8 mouse cellular contexts compared by ENCODE assay signal in genomic region chr4:148806836-148807235, GRCm38 (mm10). TPM values are rescaled to one million over a fixed set of nuclear protein-coding genes. Genes with fewer than 3 reads are reported as not detected.
DNase-seq lines count a peak whose midpoint lies in the region; ATAC-seq and TF ChIP-seq lines count a peak whose summit lies in the region.

No protein-coding gene starts in this region.

- intact Hi-C loops in heart, postnatal 36 days (cut with DNase I): loop anchor here (2.0 to 5.0 kb wide), 4 partner anchors 75 to 270 kb away; no protein-coding TSS in a partner anchor
- intact Hi-C loops in left cerebral cortex, adult 2 months (cut with DNase I): no loop called here

- H3K9ac ChIP-seq in forebrain, embryonic 13.5 days: peak overlapping the region; percentile 40
- H3K9ac ChIP-seq in liver, embryonic 11.5 days (ENCODE audit: low read depth, low read length): no peak overlapping the region
- H3K9ac ChIP-seq in neural tube, embryonic 14.5 days (replicated peaks; ENCODE audit: low read depth, low read length): peak overlapping the region; percentile 32; the same call in 1 of the 2 replicates

- 0% methylated on average over 24 of the region's 26 CpGs for WGBS in forebrain, embryonic 13.5 days
- WGBS in liver, embryonic 11.5 days: 2% methylated on average over 23 of the region's 26 CpGs
- under 1% methylated on average over 19 of the region's 26 CpGs for WGBS in neural tube, embryonic 14.5 days

- no peaks in the 10 kb centered on the region for H3K36me3 ChIP-seq in forebrain, embryonic 13.5 days (ENCODE audit: poor library complexity, severe bottlenecking)
- no peaks in the 10 kb centered on the region for H3K36me3 ChIP-seq in liver, embryonic 11.5 days (ENCODE audit: control insufficient read depth, insufficient read depth, low read length)
- H3K36me3 ChIP-seq in neural tube, embryonic 14.5 days (ENCODE audit: control insufficient read depth, insufficient read depth, low read length): no peaks in the 10 kb centered on the region

- no peak for TF ChIP-seq CTCF in left cerebral cortex, adult 2 months (IDR thresholded peaks at IDR 0.05)

- no peak overlapping the region for H3K27ac ChIP-seq in forebrain, embryonic 13.5 days
- H3K27ac ChIP-seq in liver, embryonic 11.5 days (ENCODE audit: low read depth, low read length): no peak overlapping the region
- H3K27ac ChIP-seq in neural tube, embryonic 14.5 days (ENCODE audit: low read depth, low read length): peak overlapping the region; percentile 52; the same call in 1 of the 2 replicates
- H3K27ac ChIP-seq in left cerebral cortex, adult 2 months: no peak overlapping the region

- H3K4me1 ChIP-seq in forebrain, embryonic 13.5 days: peaks cover 66% of the 10 kb centered on the region
- H3K4me1 ChIP-seq in liver, embryonic 11.5 days (replicated peaks; ENCODE audit: control insufficient read depth, insufficient read depth, low read length): peaks cover 8% of the 10 kb centered on the region
- H3K4me1 ChIP-seq in neural tube, embryonic 14.5 days (ENCODE audit: control insufficient read depth, insufficient read depth, low read length): peaks cover 40% of the 10 kb centered on the region

- peak overlapping the region; percentile 58 for H3K4me3 ChIP-seq in forebrain, embryonic 13.5 days
- H3K4me3 ChIP-seq in liver, embryonic 11.5 days (ENCODE audit: low read depth, low read length): peak overlapping the region; percentile 55
- peak overlapping the region; percentile 31 for H3K4me3 ChIP-seq in neural tube, embryonic 14.5 days (ENCODE audit: low read depth, low read length)
- H3K4me3 ChIP-seq in left cerebral cortex, adult 2 months: no peak overlapping the region

- no peaks in the 10 kb centered on the region for H3K9me3 ChIP-seq in forebrain, embryonic 13.5 days (replicated peaks)
- no peaks in the 10 kb centered on the region for H3K9me3 ChIP-seq in liver, embryonic 11.5 days (ENCODE audit: control insufficient read depth, low read length)
- H3K9me3 ChIP-seq in neural tube, embryonic 14.5 days (ENCODE audit: control insufficient read depth, low read length): no peaks in the 10 kb centered on the region

- ATAC-seq in forebrain, embryonic 13.5 days: peak; percentile 39; the same call in 1 of the 2 replicates
- no peak for ATAC-seq in liver, embryonic 11.5 days (replicated peaks; ENCODE audit: low FRiP score)
- ATAC-seq in neural tube, embryonic 14.5 days (ENCODE audit: low read depth): no peak

- peaks cover 86% of the 10 kb centered on the region for H3K27me3 ChIP-seq in forebrain, embryonic 13.5 days
- H3K27me3 ChIP-seq in liver, embryonic 11.5 days (replicated peaks; ENCODE audit: control insufficient read depth, insufficient read depth, low read length): peaks cover 93% of the 10 kb centered on the region
- H3K27me3 ChIP-seq in neural tube, embryonic 14.5 days (ENCODE audit: control insufficient read depth, insufficient read depth, low read length): peaks cover 14% of the 10 kb centered on the region

- peak; percentile 93 for DNase-seq in heart, adult 11 months
- DNase-seq in heart, adult 8-10 months (ENCODE audit: low spot score): no peak
- peak; percentile 52 to 68 for DNase-seq in heart, postnatal 36 days
- peak; percentile 46 for DNase-seq in liver, embryonic 11.5 days (ENCODE audit: low spot score)
- no peak for DNase-seq in left cerebral cortex, adult 2 months (ENCODE audit: extremely low spot score in 1 of 2, low spot score in 2 of 2)
- no peak for DNase-seq in layer of hippocampus, adult 18-20 months (ENCODE audit: low spot score in 2 of 2)

- peak overlapping the region; percentile 99 for H3K4me2 ChIP-seq in forebrain, embryonic 13.5 days
- peak overlapping the region; percentile 85 for H3K4me2 ChIP-seq in liver, embryonic 11.5 days
- peak overlapping the region; percentile 68 for H3K4me2 ChIP-seq in neural tube, embryonic 14.5 days (ENCODE audit: low read depth, low read length)

RNA-seq across cellular contexts. Expression of gene Casz1, which starts 2.6 kb away (rescaled TPM):
- total RNA-seq in heart, adult 8-10 months (2022): 10 to 100 TPM; 40.6 to 49.5 (median 47.3) TPM
- 1.3 and 1.9 TPM in 2 replicates for polyA plus RNA-seq in forebrain, embryonic 13.5 days (2015; fragmentation: Nextera tagmentation; extraction: Ambion mirVana)
- 10 to 100 TPM; 38.7 to 45.3 TPM for total RNA-seq in heart, postnatal 36 days (2021)
- polyA plus RNA-seq in liver, embryonic 11.5 days (2014; fragmentation: Nextera tagmentation; extraction: Ambion mirVana): 0.56 and 1.0 TPM in 2 replicates
- polyA plus RNA-seq in neural tube, embryonic 14.5 days (2014; fragmentation: Nextera tagmentation; extraction: Ambion mirVana): 13.6 and 16.1 TPM in 2 replicates
- total RNA-seq in left cerebral cortex, adult 2 months (2021): 1 to 10 TPM; 1.0 to 1.5 TPM
- under 1 TPM; 0.61 to 0.62 TPM for total RNA-seq in layer of hippocampus, adult 18-20 months (2021)

Comparison
In these comparisons a context has a peak if more than half of its experiments do, and no peak if none do; other contexts are left out.
1. DNase-seq: peak in heart, adult 11 months (single experiment), heart, postnatal 36 days (2 of 2) and liver, embryonic 11.5 days (single experiment); none in heart, adult 8-10 months (single experiment), left cerebral cortex, adult 2 months (0 of 2) and layer of hippocampus, adult 18-20 months (0 of 2).
2. RNA of gene Casz1, which starts 2.6 kb away (total RNA-seq): 40.6 to 49.5 TPM in heart, adult 8-10 months and 38.7 to 45.3 TPM in heart, postnatal 36 days; 1.0 to 1.5 TPM in left cerebral cortex, adult 2 months and 0.61 to 0.62 TPM in layer of hippocampus, adult 18-20 months; every median in the first group is over 10 times any median in the second.
3. Peak in every context shown above with its lines, with median percentiles within 50 percentile points of each other: H3K4me2 ChIP-seq.